Mouse (Mus musculus) left cerebral cortex, postnatal 14 days (tissue): Measurements from ENCODE around the gene Urb1. TPM values are rescaled to one million over a fixed set of nuclear protein-coding genes. Genes with fewer than 3 reads are reported as not detected.

ENCODE experiments used
- DNase-seq, 2 experiments: peaks; one replicate each; pipeline ENCODE4 v3.0.0; 2021 to 2022; ENCODE audit warnings: low spot score in 2 of 2, mixed read lengths in 1 of 2
- intact Hi-C: fragments of 180-260 bp; cut with DNase I; formaldehyde crosslinking; loops from one replicate; pipeline ENCODE4 v1.15.1; 2025
- long read RNA-seq, 2 experiments: library from polyadenylated mRNA; stranded (forward); transcript quantifications; one replicate each; pipeline ENCODE4 v2.0.0; 2021
- total RNA-seq, 2 experiments: library from RNA; stranded (reverse); gene quantifications; 2 replicates each; pipeline ENCODE4 v1.2.3; 2021

The Urb1 gene
- 10 to 100 TPM; 14.2 to 15.9 TPM for total RNA-seq
- long read RNA-seq, experiment 1, partial matches to known transcripts: 3 of 4 reads
- long read RNA-seq, experiment 1, other reads (novel, unspliced or antisense): 1 of 4 reads
- long read RNA-seq, experiment 2, full-length matches to known transcripts: 2 of 4 reads
- long read RNA-seq, experiment 2, partial matches to known transcripts: 2 of 4 reads
- long read RNA-seq, experiment 2, other reads (novel, unspliced or antisense): 0 of 4 reads

DNA sequence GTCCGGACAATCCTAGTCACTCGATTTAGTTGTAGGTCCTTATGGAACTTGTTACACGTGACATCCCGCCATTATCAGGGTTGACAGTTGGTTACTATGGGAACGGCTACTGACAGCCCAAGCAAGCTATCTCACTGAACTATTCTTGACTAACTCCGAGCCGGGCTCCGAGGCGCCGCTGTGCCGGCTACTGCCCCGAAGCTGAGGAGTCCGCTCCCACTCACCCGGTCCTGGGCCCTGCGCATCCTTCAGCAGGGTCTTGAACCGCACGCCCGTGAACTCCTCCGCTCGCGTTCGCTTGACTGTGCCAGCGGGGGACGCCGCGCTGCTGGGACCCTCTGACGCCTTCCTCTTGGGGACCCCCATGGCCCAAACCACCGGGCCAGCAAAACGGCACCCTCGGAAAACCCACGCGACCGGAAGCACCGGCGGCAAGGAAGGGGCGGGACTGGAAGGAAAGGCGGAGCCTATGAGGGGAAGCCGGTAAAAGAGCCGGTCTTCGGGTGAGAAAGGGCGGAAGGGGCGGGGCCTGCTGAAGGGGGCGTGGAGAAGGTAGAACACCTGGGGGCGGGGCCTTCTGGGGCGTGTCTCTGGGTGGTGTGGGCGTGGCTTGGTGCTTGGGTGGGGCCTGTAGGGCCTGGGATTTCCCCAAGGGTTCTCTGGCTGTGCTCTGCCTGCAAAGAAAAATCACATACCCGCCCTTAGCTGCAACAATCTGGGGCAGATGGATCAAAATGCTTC, at the start of gene Urb1:
Gene Urb1, minus strand, starts transcription at position 439 of the 741 bp plus-strand sequence.
- intact Hi-C loops: loop anchor here (5.0 to 10.0 kb wide), 2 partner anchors 122 to 225 kb away; no protein-coding TSS in a partner anchor
- DNase-seq: peak; percentile 95 to 96

DNA sequence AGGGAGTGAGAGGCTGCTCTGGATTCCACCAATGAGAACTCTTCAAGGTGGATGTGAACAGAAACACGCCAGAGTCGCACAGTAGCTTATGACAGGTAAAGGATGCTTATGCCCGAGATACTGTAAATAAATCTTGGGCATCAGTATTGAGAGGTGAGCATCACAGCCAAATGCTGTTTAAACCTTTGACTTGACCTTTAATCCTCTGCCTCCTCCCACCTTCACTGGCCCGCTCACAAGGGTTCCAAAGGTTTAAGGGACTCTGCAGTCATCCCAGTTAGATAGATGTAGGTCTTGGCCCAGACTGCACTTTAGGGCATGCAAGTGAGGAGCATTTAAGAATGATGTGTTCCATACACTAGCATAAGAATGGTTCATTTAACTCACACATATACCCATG, 48.0 kb upstream of the Urb1 start:
- intact Hi-C loops: no loop called here
- DNase-seq: no peak

DNA sequence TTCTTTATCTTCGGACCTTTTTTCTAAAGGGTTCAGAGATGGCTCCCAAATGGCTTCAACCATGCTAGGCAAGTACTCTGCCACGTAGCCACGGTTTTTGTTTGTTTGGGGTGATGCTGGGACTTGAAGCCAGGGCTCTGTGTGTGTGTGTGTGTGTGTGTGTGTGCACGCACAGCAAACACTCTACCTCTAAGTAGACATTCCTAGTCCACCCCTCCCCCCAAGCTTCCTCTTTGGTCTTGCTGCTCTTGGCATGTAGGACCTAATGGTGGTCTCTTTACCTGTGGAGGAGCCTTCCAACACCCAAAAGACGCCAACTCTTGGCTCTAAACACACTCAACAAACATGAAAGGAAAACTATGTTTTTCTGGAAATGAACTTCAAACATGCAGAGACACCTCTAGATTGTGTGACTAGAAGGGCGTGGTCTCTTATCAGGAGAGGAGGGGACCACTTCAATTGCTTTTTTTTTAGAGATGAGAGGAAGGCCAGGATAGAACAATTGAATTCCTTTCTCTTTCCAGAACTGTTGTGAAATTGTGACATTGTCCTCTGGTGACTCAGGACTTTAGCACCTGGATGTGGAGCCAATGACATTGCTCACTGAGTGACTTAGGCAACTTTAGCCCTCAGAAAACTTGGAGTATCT, 46.5 kb upstream of the Urb1 start:
- no peak for DNase-seq
- intact Hi-C loops: no loop called here

DNA sequence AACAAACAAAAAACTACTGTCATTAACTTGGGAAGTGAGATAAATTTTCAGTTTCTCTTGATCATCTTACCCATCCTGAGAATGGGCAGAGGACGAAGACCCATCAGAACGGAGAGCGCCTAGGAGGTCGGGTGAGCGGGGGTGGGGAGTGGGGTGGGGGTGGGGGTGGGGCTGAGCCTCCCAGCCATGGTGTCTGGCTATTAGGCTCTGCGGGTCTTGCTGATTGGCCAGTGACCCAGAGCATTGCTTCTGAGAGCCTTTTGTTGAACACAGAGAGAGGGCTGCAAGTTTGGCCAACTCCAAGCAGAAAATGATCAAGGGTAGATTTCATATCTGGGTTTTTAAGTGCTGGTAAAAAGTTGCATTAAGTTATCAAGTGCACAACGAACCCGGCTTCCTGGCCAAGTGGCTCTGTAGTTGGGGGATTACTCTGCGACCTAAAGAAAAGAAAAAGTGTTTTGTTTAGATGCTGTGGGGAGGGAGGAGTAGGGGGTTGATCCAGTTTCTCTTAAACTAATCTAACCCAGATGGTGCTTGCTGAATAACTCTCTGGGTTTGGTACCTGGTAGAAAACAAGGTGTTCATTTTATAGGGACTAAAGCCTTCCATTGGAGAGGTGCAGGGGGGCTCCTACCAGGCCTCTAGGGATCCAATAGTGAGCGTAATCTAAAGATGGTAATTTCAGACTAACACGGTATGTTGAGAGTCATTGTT, 41.6 kb upstream of the Urb1 start:
- no peak for DNase-seq
- intact Hi-C loops: no loop called here

DNA sequence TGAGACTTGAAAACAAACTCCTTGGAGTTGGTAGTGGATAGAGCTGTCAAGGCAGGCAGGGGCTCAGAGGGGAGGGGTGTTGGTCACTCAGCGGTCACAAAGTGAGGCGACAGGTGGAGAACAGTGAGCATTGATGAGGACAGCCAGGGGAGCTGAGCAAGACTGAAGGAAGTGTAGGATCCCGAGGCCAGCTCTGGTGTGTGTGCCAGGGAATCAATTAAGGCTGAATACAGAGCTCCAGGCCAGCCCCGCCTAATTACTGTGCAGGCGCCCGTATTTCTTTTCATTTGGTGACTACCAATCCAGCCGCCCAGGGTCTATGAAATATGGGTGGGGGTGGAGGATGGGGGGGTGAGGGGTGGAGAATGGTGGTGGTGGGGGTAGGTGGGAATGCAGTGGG, 40.7 kb upstream of the Urb1 start:
- intact Hi-C loops: no loop called here
- DNase-seq: no peak

DNA sequence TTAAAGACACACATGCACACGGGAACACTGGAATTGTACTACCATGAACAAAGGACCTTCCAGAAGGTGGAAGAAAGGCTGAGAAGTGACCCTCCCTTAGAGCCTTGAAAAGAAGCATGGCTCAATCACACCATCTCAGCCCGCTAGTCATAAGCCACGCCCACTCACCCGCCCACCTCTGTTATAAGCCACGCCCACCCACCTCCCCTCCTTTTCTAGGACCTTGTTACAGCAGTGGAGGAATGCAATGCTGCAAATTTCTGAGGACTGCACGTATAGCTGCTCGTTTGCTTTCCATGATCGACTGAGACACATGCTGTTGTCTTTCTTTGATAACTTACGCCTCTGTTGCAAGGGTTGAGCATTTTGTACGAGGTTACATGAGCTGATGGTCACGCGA, 39.0 kb upstream of the Urb1 start:
- no peak for DNase-seq
- intact Hi-C loops: no loop called here

DNA sequence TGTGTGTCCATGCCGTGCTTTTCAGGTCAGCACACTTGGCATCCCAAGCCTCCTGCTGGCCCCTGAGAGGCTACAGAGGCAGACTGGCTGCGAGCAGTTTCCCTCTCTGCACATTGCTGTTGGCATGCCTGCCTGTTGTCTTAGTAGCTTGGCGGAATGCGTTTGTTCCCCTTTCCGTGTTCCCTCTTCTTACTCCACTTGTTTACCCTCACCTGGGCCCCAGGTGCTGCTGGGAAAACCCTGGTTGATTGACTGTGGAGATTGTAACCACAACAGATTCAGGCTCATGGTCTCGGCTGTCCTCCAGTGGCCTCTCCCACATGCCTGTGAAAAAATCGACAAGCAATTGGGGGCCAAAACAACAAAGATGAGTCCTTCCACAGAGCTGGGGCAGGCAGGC, 38.5 kb upstream of the Urb1 start:
- intact Hi-C loops: no loop called here
- no peak for DNase-seq

DNA sequence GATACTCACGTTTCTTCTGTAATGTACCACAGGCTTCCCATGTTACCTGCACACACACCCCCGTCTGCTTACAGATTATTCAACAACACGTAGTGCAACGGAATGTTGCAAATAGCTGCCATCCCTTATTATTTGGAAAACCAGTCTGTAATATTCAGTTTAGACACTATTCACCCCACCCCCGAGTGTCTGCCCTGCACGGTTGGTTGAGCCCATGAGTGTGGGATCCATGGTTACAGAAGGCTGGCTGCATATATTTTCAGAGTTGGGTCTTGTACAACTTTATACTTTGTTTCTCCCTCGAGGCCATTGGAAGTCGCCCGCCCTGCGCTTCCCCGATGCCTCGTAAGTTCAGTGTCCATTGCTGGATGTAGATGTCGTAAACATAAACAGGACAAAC, 35.4 kb upstream of the Urb1 start:
- DNase-seq: no peak
- intact Hi-C loops: no loop called here

DNA sequence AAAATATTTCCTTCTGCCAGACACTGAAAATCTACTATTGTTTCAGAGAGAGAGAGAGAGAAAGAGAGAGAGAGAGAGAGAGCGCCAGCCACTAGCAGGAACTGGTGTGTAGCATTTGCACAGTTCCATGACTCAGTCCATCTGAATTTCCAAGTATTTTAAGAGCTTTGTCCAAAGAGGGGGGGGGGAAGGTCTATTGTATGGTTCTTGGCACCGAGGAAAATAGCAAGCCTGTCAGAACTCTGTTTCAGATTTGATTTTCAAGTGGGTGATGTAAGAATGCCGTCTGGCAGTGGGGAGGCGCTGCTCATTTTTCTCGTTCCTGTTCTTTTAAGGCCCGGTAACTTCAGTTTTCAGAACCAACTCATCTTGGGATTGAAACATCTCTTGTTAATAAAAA, 34.8 kb upstream of the Urb1 start:
- DNase-seq: no peak
- intact Hi-C loops: no loop called here

DNA sequence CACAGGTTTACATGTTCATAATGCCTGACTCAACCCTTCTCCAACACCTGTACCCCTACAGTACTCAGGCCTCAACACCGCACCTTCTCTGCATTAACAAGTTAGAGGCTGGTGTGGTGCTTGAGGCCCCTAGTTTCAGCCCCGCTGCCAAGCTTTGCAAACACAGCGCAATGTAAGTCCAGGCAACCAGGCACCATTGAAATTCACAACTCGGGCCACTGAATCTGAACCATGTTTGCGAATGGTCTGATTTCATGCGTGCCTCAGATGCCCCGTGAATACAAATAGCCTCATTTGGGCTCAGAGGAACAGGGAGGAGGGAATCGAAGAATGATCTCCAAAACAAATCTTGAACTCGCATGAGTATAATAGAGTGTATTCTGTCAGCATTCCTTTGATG, 32.0 kb upstream of the Urb1 start:
- intact Hi-C loops: no loop called here
- DNase-seq: no peak

DNA sequence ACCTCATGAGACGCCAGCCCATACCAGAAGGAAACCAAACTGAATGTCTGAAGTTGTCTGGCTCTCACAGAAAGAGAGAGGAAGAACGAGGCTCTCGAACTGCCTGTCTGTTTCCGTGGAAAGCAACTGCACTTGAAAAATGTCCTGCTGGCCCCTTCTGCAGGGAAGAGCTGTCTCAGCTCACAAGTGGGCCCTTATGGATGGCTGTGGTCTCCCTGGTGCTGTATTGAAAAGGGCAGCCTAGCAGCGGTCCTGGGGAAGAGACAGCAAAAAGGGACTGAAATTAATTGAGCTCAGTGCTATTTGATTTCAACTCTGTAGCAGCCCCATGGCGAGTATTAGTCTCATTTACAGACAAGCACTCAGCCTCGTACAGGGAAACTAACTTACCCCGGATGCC, 27.2 kb upstream of the Urb1 start:
- no peak for DNase-seq
- intact Hi-C loops: no loop called here

DNA sequence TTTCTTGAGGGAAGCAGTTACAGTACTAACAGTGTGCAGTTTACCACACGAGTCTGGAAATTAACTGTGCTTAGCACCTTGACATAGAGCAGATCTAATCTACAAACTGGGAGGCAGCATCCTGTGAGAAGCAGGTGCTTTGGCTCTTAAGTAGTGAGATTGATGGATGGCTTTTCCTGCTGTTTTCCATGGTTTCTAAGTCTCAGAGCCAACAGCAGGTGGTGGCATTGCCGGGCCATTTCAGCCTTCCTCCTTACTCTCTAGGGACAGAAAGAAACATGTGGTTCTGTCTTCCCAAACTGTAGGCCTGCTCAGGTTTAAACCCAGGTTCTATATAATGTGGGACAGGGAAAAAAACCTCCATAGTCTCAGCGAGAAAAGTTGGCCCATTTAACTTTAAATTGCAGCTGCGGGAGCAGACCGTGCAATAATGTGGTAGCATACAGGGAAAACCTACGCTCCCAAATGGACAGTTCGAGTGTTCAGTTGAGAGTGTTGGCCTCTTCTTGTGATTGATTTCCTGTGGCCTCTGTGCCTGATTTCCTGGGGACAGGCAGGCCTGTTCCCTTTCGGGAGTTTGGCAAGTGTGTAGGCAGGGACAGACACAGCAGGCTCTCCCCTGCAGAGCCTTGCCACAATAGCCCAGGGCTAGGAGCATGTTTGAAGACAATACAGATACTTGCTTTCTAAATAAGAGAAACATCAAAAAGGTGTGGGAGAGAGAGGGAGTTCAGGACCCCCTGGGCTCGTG, 23.0 kb upstream of the Urb1 start:
- intact Hi-C loops: loop anchor here (5.0 kb wide), 1 partner anchor 94 kb away; no protein-coding TSS in a partner anchor
- DNase-seq: no peak

DNA sequence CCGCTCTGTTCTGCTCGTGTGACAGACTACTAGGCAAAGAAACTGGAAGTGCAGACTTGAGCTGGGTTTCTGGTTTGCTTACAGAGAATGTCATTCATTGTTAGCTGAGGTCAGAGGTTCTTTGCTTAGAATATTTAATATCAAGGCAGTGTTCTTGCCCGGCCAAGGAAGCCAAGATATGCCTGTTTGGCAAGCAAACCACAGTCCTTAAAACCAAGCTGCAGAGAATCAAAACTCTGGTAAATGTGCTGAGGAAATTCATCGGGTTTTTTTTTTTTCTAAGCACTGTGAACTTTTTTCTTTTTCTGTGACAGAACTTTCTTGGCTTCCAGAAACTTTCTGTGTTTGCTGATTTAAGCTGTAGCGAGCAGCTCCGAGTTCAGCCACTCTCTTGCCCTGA, 22.3 kb upstream of the Urb1 start:
- DNase-seq: no peak
- intact Hi-C loops: loop anchor here (5.0 kb wide), 1 partner anchor 95 kb away; no protein-coding TSS in a partner anchor

DNA sequence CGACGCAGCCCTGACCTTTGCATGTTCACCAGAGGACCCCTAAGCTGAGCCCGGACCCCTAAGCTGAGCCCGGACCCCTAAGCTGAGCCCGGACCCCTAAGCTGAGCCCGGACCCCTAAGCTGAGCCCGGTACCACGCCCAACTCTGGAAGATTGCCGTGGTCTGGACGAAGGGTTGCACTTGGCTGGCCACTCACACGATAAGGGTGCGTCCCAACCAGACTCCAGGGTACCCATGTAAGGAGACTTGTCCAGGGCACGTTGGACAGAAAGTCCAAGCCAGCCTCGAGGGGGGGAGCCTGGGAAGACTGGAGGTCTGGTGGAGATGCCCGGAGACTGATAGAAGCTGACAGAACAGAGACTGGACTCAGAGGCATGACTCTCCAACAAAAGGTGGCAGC, 21.5 kb upstream of the Urb1 start:
- no peak for DNase-seq
- intact Hi-C loops: loop anchor here (5.0 kb wide), 1 partner anchor 96 kb away; no protein-coding TSS in a partner anchor

DNA sequence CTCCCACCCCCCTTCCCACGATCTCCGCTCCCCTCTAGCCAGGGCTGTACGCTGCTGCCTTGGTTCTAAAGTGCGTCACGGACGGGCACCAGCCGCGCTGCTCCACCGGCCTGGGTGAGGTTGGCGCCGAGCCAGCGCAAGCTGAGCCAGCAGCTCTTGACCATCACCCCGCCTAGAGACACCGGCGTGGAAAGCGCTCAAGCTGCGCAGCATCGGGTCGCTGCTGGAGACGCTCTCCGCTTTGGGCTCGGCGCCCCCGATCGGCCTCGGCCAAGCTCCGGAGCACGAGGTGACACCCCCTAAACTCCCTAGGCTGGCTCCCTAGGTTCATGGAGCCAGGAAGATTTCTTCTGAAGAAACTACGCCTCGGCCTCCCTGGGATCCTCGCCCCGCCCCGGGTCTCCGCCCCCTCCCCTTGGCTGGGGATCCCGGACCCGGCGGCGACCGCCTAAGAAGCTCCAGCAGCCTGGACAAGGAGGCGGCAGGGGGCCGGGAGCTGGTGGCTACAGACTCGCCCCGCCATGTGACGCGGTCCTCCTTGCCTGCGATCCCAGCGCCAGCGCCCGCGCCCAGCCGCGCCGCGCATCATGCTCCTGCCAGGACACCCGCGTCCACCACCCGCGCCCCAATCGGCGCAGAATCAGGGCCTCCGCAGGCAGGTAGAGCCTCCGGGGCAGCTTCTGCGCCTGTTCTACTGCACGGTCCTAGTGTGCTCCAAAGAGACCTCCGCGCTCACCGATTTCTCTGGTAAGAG, 20.6 kb upstream of the Urb1 start:
- intact Hi-C loops: loop anchor here (5.0 kb wide), 1 partner anchor 96 kb away; no protein-coding TSS in a partner anchor

DNA sequence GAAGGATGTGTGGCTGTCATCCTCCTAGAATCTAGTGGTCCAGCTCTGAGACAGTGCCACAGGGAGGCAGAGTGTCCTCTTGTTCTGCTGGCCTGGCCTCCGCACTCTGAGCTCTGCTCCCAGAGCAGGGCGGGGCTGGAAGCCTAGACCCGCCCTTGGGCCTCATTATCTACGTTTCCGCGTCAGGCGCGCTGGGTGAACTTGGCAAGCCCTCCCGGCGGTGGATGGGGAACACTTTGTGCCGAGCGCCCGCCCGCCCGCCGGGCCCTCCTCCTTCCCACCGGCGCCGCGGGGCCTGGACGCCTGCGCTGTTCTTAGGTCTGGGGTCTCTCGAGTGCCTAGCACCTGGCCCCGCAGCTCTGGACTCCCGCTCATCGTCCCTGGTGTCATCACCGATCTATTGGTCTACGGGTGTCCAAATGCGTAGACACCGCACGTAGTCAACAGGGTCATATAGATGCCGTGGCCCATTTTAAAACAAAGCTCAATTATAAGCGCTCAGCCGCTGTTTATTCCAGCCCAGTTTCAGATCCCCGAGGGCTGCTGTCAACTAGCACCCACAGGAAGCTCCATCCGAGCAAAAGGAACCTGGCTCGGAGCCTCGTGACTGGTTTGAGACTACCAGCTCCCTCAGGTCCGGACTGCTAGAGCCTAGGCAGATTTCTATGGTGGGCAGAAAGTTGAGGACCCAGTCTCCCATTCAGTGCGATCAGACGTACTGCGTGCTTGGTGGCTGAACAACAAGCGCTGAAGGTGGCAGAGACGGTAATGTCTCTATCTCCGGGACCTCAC, 19.9 kb upstream of the Urb1 start:
- intact Hi-C loops: loop anchor here (5.0 kb wide), 1 partner anchor 97 kb away; no protein-coding TSS in a partner anchor
- peak; percentile 56 to 62 for DNase-seq

More for the DNA sequence above, 20.6 kb upstream of the Urb1 start:
- peak in 1 of 2 experiments; percentile 46 for DNase-seq

DNA sequence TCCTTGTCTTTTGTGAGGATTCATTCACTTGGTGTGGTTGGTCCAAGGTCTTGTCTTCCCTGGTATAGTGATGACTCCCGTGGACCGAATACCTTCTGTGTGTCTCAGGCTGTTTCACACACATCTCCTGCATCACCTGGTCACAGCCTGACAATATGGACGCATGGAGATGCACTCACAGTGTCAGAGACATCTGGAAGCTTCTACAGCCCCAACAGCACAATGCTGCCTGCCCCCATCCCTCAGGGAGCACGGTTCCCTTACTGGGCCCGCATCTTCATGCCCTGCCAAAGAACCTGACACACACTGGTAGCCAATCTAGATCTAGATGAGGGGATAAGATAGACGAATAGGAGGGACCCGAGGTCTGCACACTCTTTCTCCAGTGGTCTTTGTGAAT, 18.9 kb upstream of the Urb1 start:
- intact Hi-C loops: no loop called here

DNA sequence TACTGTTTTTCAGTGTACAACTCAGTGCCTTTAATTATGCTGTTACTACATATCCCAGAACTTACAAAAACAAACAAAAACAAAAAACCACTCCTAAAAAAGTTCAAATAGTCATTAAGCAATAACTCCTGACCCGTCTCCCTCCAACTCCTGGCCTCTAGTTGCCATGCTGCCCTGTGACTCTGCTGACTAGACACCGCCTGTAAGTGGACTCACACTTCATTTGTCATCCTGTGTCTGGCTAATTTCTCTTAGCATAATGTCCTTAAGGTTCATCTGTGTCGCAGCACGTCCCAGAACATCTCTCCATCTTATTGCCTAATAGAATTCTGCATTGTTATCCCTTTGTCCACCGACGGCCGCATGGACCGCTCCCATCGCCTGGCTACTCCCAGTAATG, 17.3 kb upstream of the Urb1 start:
- intact Hi-C loops: no loop called here
- no peak for DNase-seq

More for the DNA sequence above, 18.9 kb upstream of the Urb1 start:
- no peak for DNase-seq
